10 mouse cellular contexts compared by ENCODE assay signal in the genomic region with DNA sequence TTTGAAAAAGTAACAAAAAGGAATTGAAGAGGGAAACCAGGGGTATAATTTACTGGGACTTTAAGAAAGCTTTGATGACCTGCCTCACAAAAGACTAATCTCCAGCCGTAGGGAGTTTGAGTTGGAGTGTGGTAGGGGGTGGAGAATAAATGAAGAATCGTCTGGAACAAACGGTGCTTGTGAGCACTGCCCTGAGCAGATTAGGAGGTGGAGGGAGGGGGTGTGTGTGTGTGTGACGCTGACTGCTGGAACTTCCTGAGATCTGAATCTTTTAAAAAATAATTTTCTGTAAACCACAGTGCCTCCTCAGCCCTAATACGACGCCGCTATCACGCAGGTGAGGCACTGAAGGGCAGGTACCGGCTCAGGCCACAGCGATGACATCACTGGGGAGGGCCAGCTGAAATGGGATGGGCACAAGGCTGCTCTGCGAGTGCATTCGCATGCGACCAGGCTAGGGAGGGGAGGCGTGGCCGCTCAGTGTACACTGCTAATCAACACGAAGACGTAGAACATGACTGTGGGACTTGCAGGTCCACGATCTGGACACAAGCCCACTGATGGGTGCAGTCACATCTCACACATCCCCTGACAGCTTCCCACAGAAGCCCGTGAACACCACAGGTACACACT.
DNase-seq lines count a peak whose midpoint lies in the region; ATAC-seq lines count a peak whose summit lies in the region.
"Had no signal": no experiment of that assay in that cellular context is flagged by ENCODE, and none has a peak within 500 bp of the region (broad histone marks: within the 10 kb centered on the region; RNA-seq: fewer than 3 reads in every experiment).

No protein-coding gene starts in this region.

- ATAC-seq in kidney, embryonic 15.5 days (replicated peaks; ENCODE audit: low FRiP score): 0 out of 2 replicates have a peak, but pooled peaks have one; percentile 6
- ATAC-seq in embryonic facial prominence, embryonic 12.5 days (ENCODE audit: insufficient number of reproducible peaks, insufficient read depth, low FRiP score, low TSS enrichment): 0 out of 2 replicates have a peak, but pooled peaks have one; percentile 18
- 0 out of 2 replicates have a peak, but pooled peaks have one; percentile 36 for ATAC-seq in hindbrain, embryonic 12.5 days (ENCODE audit: low FRiP score)
- peak; percentile 69 for ATAC-seq in midbrain, embryonic 13.5 days
- ATAC-seq in frontal cortex, adult (ENCODE audit: low TSS enrichment): no peak

- H3K4me2 ChIP-seq in kidney, embryonic 15.5 days: peak overlapping the region; percentile 44
- peak overlapping the region; percentile 37; the same call in 1 of the 2 replicates for H3K4me2 ChIP-seq in embryonic facial prominence, embryonic 12.5 days (replicated peaks)
- peak overlapping the region; percentile 25 for H3K4me2 ChIP-seq in hindbrain, embryonic 12.5 days (replicated peaks)
- peak overlapping the region; percentile 30 for H3K4me2 ChIP-seq in midbrain, embryonic 13.5 days (replicated peaks)

- H3K4me1 ChIP-seq in kidney, embryonic 15.5 days: peaks cover 18% of the 10 kb centered on the region
- peaks cover 23% of the 10 kb centered on the region for H3K4me1 ChIP-seq in embryonic facial prominence, embryonic 12.5 days
- peaks cover 22% of the 10 kb centered on the region for H3K4me1 ChIP-seq in hindbrain, embryonic 12.5 days
- H3K4me1 ChIP-seq in midbrain, embryonic 13.5 days (replicated peaks): peaks cover 38% of the 10 kb centered on the region

- no peak overlapping the region for H3K9ac ChIP-seq in kidney, embryonic 15.5 days
- H3K9ac ChIP-seq in embryonic facial prominence, embryonic 12.5 days: no peak overlapping the region
- no peak overlapping the region for H3K9ac ChIP-seq in hindbrain, embryonic 12.5 days
- H3K9ac ChIP-seq in midbrain, embryonic 13.5 days (replicated peaks): no peak overlapping the region

- no peak overlapping the region for H3K4me3 ChIP-seq in kidney, embryonic 15.5 days (replicated peaks)
- H3K4me3 ChIP-seq in embryonic facial prominence, embryonic 12.5 days: no peak overlapping the region
- H3K4me3 ChIP-seq in hindbrain, embryonic 12.5 days: no peak overlapping the region
- H3K4me3 ChIP-seq in midbrain, embryonic 13.5 days (replicated peaks): no peak overlapping the region

- WGBS in kidney, embryonic 15.5 days: 37% methylated on average over 19 of the region's 19 CpGs
- 26% methylated on average over 19 of the region's 19 CpGs for WGBS in embryonic facial prominence, embryonic 12.5 days
- WGBS in hindbrain, embryonic 12.5 days: 41% methylated on average over 19 of the region's 19 CpGs
- WGBS in midbrain, embryonic 13.5 days: 26% methylated on average over 19 of the region's 19 CpGs

- H3K9me3 ChIP-seq in kidney, embryonic 15.5 days (replicated peaks): no peaks in the 10 kb centered on the region
- no peaks in the 10 kb centered on the region for H3K9me3 ChIP-seq in embryonic facial prominence, embryonic 12.5 days
- H3K9me3 ChIP-seq in hindbrain, embryonic 12.5 days (replicated peaks): no peaks in the 10 kb centered on the region
- H3K9me3 ChIP-seq in midbrain, embryonic 13.5 days: no peaks in the 10 kb centered on the region

- no peaks in the 10 kb centered on the region for H3K36me3 ChIP-seq in kidney, embryonic 15.5 days
- no peaks in the 10 kb centered on the region for H3K36me3 ChIP-seq in embryonic facial prominence, embryonic 12.5 days
- no peaks in the 10 kb centered on the region for H3K36me3 ChIP-seq in hindbrain, embryonic 12.5 days
- no peaks in the 10 kb centered on the region; the same call in 1 of the 2 replicates for H3K36me3 ChIP-seq in midbrain, embryonic 13.5 days

- DNase-seq in kidney, adult 18-20 months: no peak
- no peak for DNase-seq in layer of hippocampus, adult 9-11 months
- DNase-seq in adrenal gland, postnatal 14 days: no peak
- DNase-seq: gastrocnemius, postnatal 36 days; kidney, adult 8-10 months had no signal

- H3K27ac ChIP-seq in kidney, embryonic 15.5 days: no peak overlapping the region
- no peak overlapping the region for H3K27ac ChIP-seq in embryonic facial prominence, embryonic 12.5 days
- H3K27ac ChIP-seq in hindbrain, embryonic 12.5 days: no peak overlapping the region
- H3K27ac ChIP-seq in midbrain, embryonic 13.5 days: no peak overlapping the region

- H3K27me3 ChIP-seq in kidney, embryonic 15.5 days: peaks cover 18% of the 10 kb centered on the region
- peaks cover 11% of the 10 kb centered on the region; the same call in 1 of the 2 replicates for H3K27me3 ChIP-seq in embryonic facial prominence, embryonic 12.5 days
- H3K27me3 ChIP-seq in hindbrain, embryonic 12.5 days: no peaks in the 10 kb centered on the region
- 0 out of 2 replicates have a peak, but pooled peaks cover 3% of the 10 kb centered on the region for H3K27me3 ChIP-seq in midbrain, embryonic 13.5 days
